Mouse (Mus musculus): ENCODE measurements around the gene Abcb6. TPM values are rescaled to one million over a fixed set of nuclear protein-coding genes. Genes with fewer than 3 reads are reported as not detected.

Gene Abcb6
- total and polyA plus RNA-seq, 3 experiments: 15.5 to 29.0 (median 19.2) TPM

DNA sequence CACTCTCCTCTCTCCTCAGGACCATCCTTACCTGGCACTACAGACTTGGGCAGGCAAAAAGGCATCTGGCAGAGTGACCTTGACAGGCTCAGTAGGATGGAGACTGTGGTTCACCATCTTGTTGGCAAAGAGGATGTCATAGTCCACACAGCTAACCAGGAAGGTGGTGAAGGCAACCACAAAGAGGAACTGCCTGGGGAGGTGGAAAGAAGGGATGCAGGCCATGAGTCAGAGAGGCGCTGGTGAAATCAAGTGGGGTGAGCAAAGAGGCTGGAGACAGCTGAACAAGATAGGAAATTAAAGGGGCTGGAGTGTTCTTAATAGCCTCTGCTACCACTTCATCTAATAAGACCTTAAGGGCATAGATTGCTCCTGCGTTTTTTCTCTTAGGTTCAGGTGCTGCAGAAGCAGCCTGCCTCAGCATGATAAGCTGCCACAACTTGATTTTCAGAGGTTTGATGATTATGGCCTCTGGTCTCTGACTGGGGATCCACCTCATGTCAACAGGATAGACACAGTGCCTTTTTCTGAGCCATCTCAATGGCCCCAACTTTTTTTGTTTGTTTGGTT, 7.8 kb upstream of the Abcb6 start:
- peaks cover 38 to 65% of the 10 kb centered on the region in 2 experiments for H3K36me3 ChIP-seq (replicated peaks in 1 of 2; ENCODE audit: control insufficient read depth in 1 of 2, insufficient read depth in 1 of 2, low read length in 1 of 2)
- no peak overlapping the region for H3K4me2 ChIP-seq (ENCODE audit: insufficient read depth, low read depth, poor library complexity, severe bottlenecking)
- dilution Hi-C loops (cut with MboI; ENCODE audit: extremely low pct_ligation_motif_present, extremely low pct_unique_long_range_greater_than_20kb, low sequenced_read_pairs) (no loop called here), in situ Hi-C loops (cut with MboI; ENCODE audit: low pct_ligation_motif_present, low pct_unique_long_range_greater_than_20kb, low sequenced_read_pairs) (no loop called here)
- no peaks in the 10 kb centered on the region for H3K27me3 ChIP-seq (replicated peaks)
- H3K27ac ChIP-seq (ENCODE audit: insufficient read depth, low read depth): no peak overlapping the region
- no peak for TF ChIP-seq BHLHE40 (IDR thresholded peaks at IDR 0.05; ENCODE audit: low read depth, low read length)
- TF ChIP-seq TCF12 (IDR thresholded peaks at IDR 0.05; ENCODE audit: low read depth, low read length): no peak
- no peak for TF ChIP-seq GABPA (IDR thresholded peaks at IDR 0.05; ENCODE audit: insufficient replicate concordance, low read depth, low read length)
- TF ChIP-seq MAZ (IDR thresholded peaks at IDR 0.05; ENCODE audit: low read depth, low read length): no peak
- TF ChIP-seq MEF2A (IDR thresholded peaks at IDR 0.05; ENCODE audit: borderline replicate concordance, low read depth, low read length): no peak
- TF ChIP-seq UBTF (IDR thresholded peaks at IDR 0.05; ENCODE audit: low read depth, low read length): no peak
- peak; percentile 42 for DNase-seq (ENCODE audit: extremely low read depth)
- H3K4me1 ChIP-seq (ENCODE audit: control insufficient read depth in 1 of 2, insufficient read depth in 2 of 2): peaks cover 5 to 29% of the 10 kb centered on the region in 2 experiments; a peak in 3 of 4 replicates
- H3K4me3 ChIP-seq (replicated peaks in 1 of 3; ENCODE audit: low read depth in 2 of 3, low read length in 2 of 3, poor library complexity in 1 of 3): no peak overlapping the region
- no peak overlapping the region for H3K9ac ChIP-seq (ENCODE audit: insufficient read depth, low read depth)
- no peaks in the 10 kb centered on the region for H3K9me3 ChIP-seq (replicated peaks; ENCODE audit: low read length)
- H3K79me2 ChIP-seq (replicated peaks; ENCODE audit: control insufficient read depth, extremely low read depth, insufficient read depth, poor library complexity, severe bottlenecking): no peaks in the 10 kb centered on the region

DNA sequence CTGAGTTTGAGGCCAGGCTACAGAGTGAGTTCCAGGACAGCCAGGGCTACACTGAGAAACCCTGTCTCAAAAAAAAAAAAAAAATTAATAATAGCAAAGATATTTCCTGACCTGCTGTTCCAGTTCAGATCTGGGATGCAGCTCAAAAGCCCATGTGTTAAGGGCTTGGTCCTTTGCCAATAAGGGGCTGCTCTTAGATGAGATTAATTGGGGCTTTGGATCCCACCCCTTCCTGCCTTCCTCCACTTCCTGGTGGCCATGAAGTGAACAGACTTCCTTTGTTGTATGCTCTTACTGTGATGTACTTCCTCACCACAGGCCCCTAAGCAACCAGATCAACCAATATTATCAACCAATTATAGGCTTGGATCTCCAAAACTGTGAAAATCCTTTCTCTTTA, 6.9 kb upstream of the Abcb6 start:
- Histone ChIP-seq H3K79me2 (replicated peaks; ENCODE audit: control insufficient read depth, extremely low read depth, insufficient read depth, poor library complexity, severe bottlenecking) (no peaks in the 10 kb centered on the region), H3K4me3 (replicated peaks in 1 of 3; ENCODE audit: low read depth in 2 of 3, low read length in 2 of 3, poor library complexity in 1 of 3) (no peak overlapping the region), H3K9ac (ENCODE audit: insufficient read depth, low read depth) (no peak overlapping the region), H3K36me3 (replicated peaks in 1 of 2; ENCODE audit: control insufficient read depth in 1 of 2, insufficient read depth in 1 of 2, low read length in 1 of 2) (peaks cover 47 to 74% of the 10 kb centered on the region in 2 experiments), H3K4me2 (ENCODE audit: insufficient read depth, low read depth, poor library complexity, severe bottlenecking) (no peak overlapping the region), H3K9me3 (replicated peaks; ENCODE audit: low read length) (peaks cover 3% of the 10 kb centered on the region), H3K27ac (ENCODE audit: insufficient read depth, low read depth) (no peak overlapping the region), H3K27me3 (replicated peaks) (no peaks in the 10 kb centered on the region), H3K4me1 (ENCODE audit: control insufficient read depth in 1 of 2, insufficient read depth in 2 of 2) (peaks cover 5 to 28% of the 10 kb centered on the region in 2 experiments; a peak in 3 of 4 replicates)
- DNase-seq (ENCODE audit: extremely low read depth): no peak
- in situ Hi-C loops (cut with MboI; ENCODE audit: low pct_ligation_motif_present, low pct_unique_long_range_greater_than_20kb, low sequenced_read_pairs) (no loop called here), dilution Hi-C loops (cut with MboI; ENCODE audit: extremely low pct_ligation_motif_present, extremely low pct_unique_long_range_greater_than_20kb, low sequenced_read_pairs) (no loop called here)
- TF ChIP-seq ZMIZ1 (IDR thresholded peaks at IDR 0.05; ENCODE audit: low read depth, low read length) (no peak), PAX5 (IDR thresholded peaks at IDR 0.05; ENCODE audit: low read length) (no peak), MEF2A (IDR thresholded peaks at IDR 0.05; ENCODE audit: borderline replicate concordance, low read depth, low read length) (no peak), KAT2A (IDR thresholded peaks at IDR 0.05; ENCODE audit: insufficient replicate concordance, low read length) (no peak), CHD2 (IDR thresholded peaks at IDR 0.05; ENCODE audit: low read length) (no peak), ZNF384 (IDR thresholded peaks at IDR 0.05; ENCODE audit: low read depth, low read length) (no peak), RAD21 (IDR thresholded peaks at IDR 0.05; ENCODE audit: low read depth, low read length) (no peak)

DNA sequence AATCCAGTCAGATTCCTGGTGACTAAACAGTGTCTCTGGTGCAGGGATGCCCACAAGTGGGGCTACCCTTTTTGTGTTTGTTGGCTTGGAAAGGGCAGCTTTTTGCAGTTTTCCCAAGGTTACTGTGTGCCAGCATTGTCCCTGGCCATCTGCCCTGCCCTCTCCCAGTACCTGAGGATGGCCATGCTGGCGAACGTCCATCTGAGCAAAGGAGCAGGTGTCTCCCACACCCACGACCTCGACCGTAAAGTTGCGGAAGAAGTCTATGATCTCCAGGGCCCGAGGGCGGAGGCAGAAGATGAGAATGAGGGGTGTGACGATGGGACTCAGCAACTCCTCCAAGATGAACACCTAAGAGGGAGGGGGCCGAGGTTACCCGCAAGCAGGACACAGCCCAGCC, 5.3 kb upstream of the Abcb6 start:
- Histone ChIP-seq H3K27ac (ENCODE audit: insufficient read depth, low read depth) (no peak overlapping the region), H3K9me3 (replicated peaks; ENCODE audit: low read length) (peaks cover 3% of the 10 kb centered on the region), H3K4me1 (ENCODE audit: control insufficient read depth in 1 of 2, insufficient read depth in 2 of 2) (peaks cover 2 to 25% of the 10 kb centered on the region in 2 experiments; a peak in 3 of 4 replicates), H3K4me3 (replicated peaks in 1 of 3; ENCODE audit: low read depth in 2 of 3, low read length in 2 of 3, poor library complexity in 1 of 3) (no peak overlapping the region), H3K9ac (ENCODE audit: insufficient read depth, low read depth) (no peak overlapping the region), H3K36me3 (replicated peaks in 1 of 2; ENCODE audit: control insufficient read depth in 1 of 2, insufficient read depth in 1 of 2, low read length in 1 of 2) (peaks cover 53 to 87% of the 10 kb centered on the region in 2 experiments), H3K79me2 (replicated peaks; ENCODE audit: control insufficient read depth, extremely low read depth, insufficient read depth, poor library complexity, severe bottlenecking) (no peaks in the 10 kb centered on the region), H3K27me3 (replicated peaks) (no peaks in the 10 kb centered on the region), H3K4me2 (ENCODE audit: insufficient read depth, low read depth, poor library complexity, severe bottlenecking) (no peak overlapping the region)
- in situ Hi-C loops (cut with MboI; ENCODE audit: low pct_ligation_motif_present, low pct_unique_long_range_greater_than_20kb, low sequenced_read_pairs): no loop called here
- TF ChIP-seq MYC (IDR thresholded peaks at IDR 0.05; ENCODE audit: low read depth, low read length): no peak
- TF ChIP-seq ZC3H11A (IDR thresholded peaks at IDR 0.05; ENCODE audit: low read depth, low read length): no peak
- TF ChIP-seq BHLHE40 (IDR thresholded peaks at IDR 0.05; ENCODE audit: low read depth, low read length): no peak
- no peak for TF ChIP-seq ZKSCAN1 (IDR thresholded peaks at IDR 0.05; ENCODE audit: borderline replicate concordance, low read depth, low read length)
- no peak for TF ChIP-seq EP300 (IDR thresholded peaks at IDR 0.05; ENCODE audit: low read length)
- no peak for TF ChIP-seq ZMIZ1 (IDR thresholded peaks at IDR 0.05; ENCODE audit: low read depth, low read length)
- no peak for TF ChIP-seq GABPA (IDR thresholded peaks at IDR 0.05; ENCODE audit: insufficient replicate concordance, low read depth, low read length)
- no peak for TF ChIP-seq USF1 (IDR thresholded peaks at IDR 0.05; ENCODE audit: low read depth, low read length)
- TF ChIP-seq MEF2A (IDR thresholded peaks at IDR 0.05; ENCODE audit: borderline replicate concordance, low read depth, low read length): no peak
- TF ChIP-seq ETS1 (conservative IDR thresholded peaks at IDR 0.05; ENCODE audit: low read depth, low read length): no peak
- no peak for TF ChIP-seq MXI1 (IDR thresholded peaks at IDR 0.05; ENCODE audit: low read depth, low read length)
- TF ChIP-seq CHD1 (IDR thresholded peaks at IDR 0.05; ENCODE audit: low read depth, low read length): no peak
- TF ChIP-seq JUN (IDR thresholded peaks at IDR 0.05; ENCODE audit: insufficient read depth, low read depth, low read length): no peak
- DNase-seq (ENCODE audit: extremely low read depth): no peak
- dilution Hi-C loops (cut with MboI; ENCODE audit: extremely low pct_ligation_motif_present, extremely low pct_unique_long_range_greater_than_20kb, low sequenced_read_pairs): no loop called here
